Mouse (Mus musculus) right cerebral cortex, adult 2 months (tissue): Measurements from ENCODE around the gene Fbxo45.
A peak's percentile ranks its signal among the peaks of the same experiment; 100 is the strongest.
"Not testable (repeated sequence)": the region's sequence is repeated elsewhere in the genome, so short reads cannot be mapped to it uniquely, and the experiment has no call there.

Source experiments
- DNase-seq, 2 experiments: peaks; one replicate each; pipeline ENCODE4 v3.0.0; 2021 to 2022; ENCODE audit warnings: low spot score in 2 of 2

Gene Fbxo45

GRCm38 (mm10) chr16:32246952-32247370, at the start of gene Fbxo45, which contains the start of gene Wdr53:
Gene Fbxo45, minus strand, starts transcription at chr16:32247158.
Gene Wdr53, plus strand, starts transcription at chr16:32247227.
- DNase-seq: peak; percentile 98 to 99

- no peak for DNase-seq
Measured at GRCm38 (mm10) chr16:32291821-32292220, 44.9 kb upstream of the Fbxo45 start.

- DNase-seq: no peak
Measured at GRCm38 (mm10) chr16:32282608-32283007, 35.6 kb upstream of the Fbxo45 start.

GRCm38 (mm10) chr16:32280211-32280610, 33.3 kb upstream of the Fbxo45 start:
- no peak for DNase-seq

GRCm38 (mm10) chr16:32278396-32278795, 31.4 kb upstream of the Fbxo45 start:
- DNase-seq: no peak

- peak; percentile 93 for DNase-seq
Measured at GRCm38 (mm10) chr16:32277308-32278256, 30.6 kb upstream of the Fbxo45 start, which contains the start of gene Rnf168. Gene Rnf168, plus strand, starts transcription at chr16:32277459.

GRCm38 (mm10) chr16:32275830-32276229, 28.9 kb upstream of the Fbxo45 start:
- DNase-seq: no peak

GRCm38 (mm10) chr16:32275041-32275440, 28.1 kb upstream of the Fbxo45 start:
- DNase-seq: no peak

GRCm38 (mm10) chr16:32273338-32273737, 26.4 kb upstream of the Fbxo45 start:
- no peak for DNase-seq

- no peak for DNase-seq
Measured at GRCm38 (mm10) chr16:32271291-32271690, 24.3 kb upstream of the Fbxo45 start, which contains the start of gene Smco1. Gene Smco1, plus strand, starts transcription at chr16:32271468.

GRCm38 (mm10) chr16:32264225-32264624, 17.3 kb upstream of the Fbxo45 start:
- not testable (repeated sequence) for DNase-seq

GRCm38 (mm10) chr16:32246351-32246791, 587 bp downstream of the Fbxo45 start:
- DNase-seq: peak; percentile 43 to 60

- DNase-seq: no peak
Measured at GRCm38 (mm10) chr16:32243901-32244300, 3.1 kb downstream of the Fbxo45 start.

- DNase-seq: no peak
Measured at GRCm38 (mm10) chr16:32239428-32240312, 7.3 kb downstream of the Fbxo45 start.

GRCm38 (mm10) chr16:32237930-32238680, 8.9 kb downstream of the Fbxo45 start:
- DNase-seq: no peak

- not testable (repeated sequence) for DNase-seq
Measured at GRCm38 (mm10) chr16:32232050-32232449, 14.9 kb downstream of the Fbxo45 start.

- DNase-seq: no peak
Measured at GRCm38 (mm10) chr16:32222399-32222798, 24.6 kb downstream of the Fbxo45 start.

GRCm38 (mm10) chr16:32221803-32222202, 25.2 kb downstream of the Fbxo45 start:
- DNase-seq: no peak

- peak; percentile 61 to 65 for DNase-seq
Measured at GRCm38 (mm10) chr16:32214804-32215576, 32.0 kb downstream of the Fbxo45 start.

GRCm38 (mm10) chr16:32214156-32214555, 32.8 kb downstream of the Fbxo45 start:
- peak in 1 of 2 experiments; percentile 16 for DNase-seq
